Mouse (Mus musculus) kidney, postnatal 0 days (tissue): ENCODE results near the gene Slc9a9. TPM values are rescaled to one million over a fixed set of nuclear protein-coding genes. Genes with fewer than 3 reads are reported as not detected.

ENCODE experiments used
- ATAC-seq: fragments of 200-750 bp; cut with Nextera tagmentation; replicated peaks from 2 replicates; pipeline ENCODE4 v1.8.0; 2017; ENCODE audit warnings: low read depth, moderate number of reproducible peaks, moderate TSS enrichment, moderate library complexity; ENCODE audit not compliant: low FRiP score
- DNase-seq: peaks from one replicate; pipeline ENCODE4 v3.0.0-alpha.2; 2016; ENCODE audit warnings: low spot score
- H3K27ac ChIP-seq: fragments of 300-500 bp; sonication (generic); 2 replicates; pipeline ENCODE4 v1.5.1; 2014; ENCODE audit warnings: mild to moderate bottlenecking
- H3K27me3 ChIP-seq: fragments of 300-500 bp; sonication (generic); 2 replicates; pipeline ENCODE4 v1.6.1; 2014; ENCODE audit warnings: low read length, mixed read lengths; ENCODE audit not compliant: insufficient read depth
- H3K36me3 ChIP-seq: fragments of 300-500 bp; sonication (generic); 2 replicates; pipeline ENCODE4 v1.6.1; 2014; ENCODE audit warnings: low read length, mixed read lengths; ENCODE audit not compliant: insufficient read depth
- H3K4me1 ChIP-seq: fragments of 300-500 bp; sonication (generic); replicated peaks from 2 replicates; pipeline ENCODE4 v1.6.1; 2014; ENCODE audit warnings: antibody characterized with exemption, low read length, mixed read lengths; ENCODE audit not compliant: insufficient read depth
- H3K4me2 ChIP-seq: fragments of 300-500 bp; sonication (generic); 2 replicates; pipeline ENCODE4 v1.6.1; 2014; ENCODE audit warnings: mild to moderate bottlenecking, low read length, moderate library complexity, mixed read lengths
- H3K4me3 ChIP-seq: fragments of 300-500 bp; sonication (generic); replicated peaks from 2 replicates; pipeline ENCODE4 v1.5.1; 2014; ENCODE audit warnings: low read depth, low read length
- H3K9ac ChIP-seq: fragments of 300-500 bp; sonication (generic); 2 replicates; pipeline ENCODE4 v1.6.1; 2014; ENCODE audit warnings: low read depth, low read length
- H3K9me3 ChIP-seq: fragments of 300-500 bp; sonication (generic); replicated peaks from 2 replicates; pipeline ENCODE4 v1.6.1; 2016; ENCODE audit warnings: low read length, inconsistent platforms, mixed read lengths
- CTCF ChIP-seq: IDR thresholded peaks from 2 replicates; pipeline ENCODE4 v1.5.1; 2016; ENCODE audit warnings: antibody characterized with exemption, low read depth, mild to moderate bottlenecking, moderate library complexity
- WGBS: fragments of 180-500 bp; shearing (Covaris S2); extraction: QIAGEN DNeasy Blood & Tissue Kit; methylation state at CpG from one replicate; pipeline ENCODE4 v1.1.7; 2014; 5-methylcytosine and 5-hydroxymethylcytosine counted together
- polyA plus RNA-seq: library from polyadenylated mRNA; unstranded; fragments of >200 nt; fragmentation: Nextera tagmentation; extraction: Ambion mirVana; gene quantifications from 2 replicates; pipeline ENCODE4 v1.2.1, GENCODE M21; 2015

The Slc9a9 gene
- polyA plus RNA-seq, 1 experiment from 2014 or later = 2.6 TPM

DNA sequence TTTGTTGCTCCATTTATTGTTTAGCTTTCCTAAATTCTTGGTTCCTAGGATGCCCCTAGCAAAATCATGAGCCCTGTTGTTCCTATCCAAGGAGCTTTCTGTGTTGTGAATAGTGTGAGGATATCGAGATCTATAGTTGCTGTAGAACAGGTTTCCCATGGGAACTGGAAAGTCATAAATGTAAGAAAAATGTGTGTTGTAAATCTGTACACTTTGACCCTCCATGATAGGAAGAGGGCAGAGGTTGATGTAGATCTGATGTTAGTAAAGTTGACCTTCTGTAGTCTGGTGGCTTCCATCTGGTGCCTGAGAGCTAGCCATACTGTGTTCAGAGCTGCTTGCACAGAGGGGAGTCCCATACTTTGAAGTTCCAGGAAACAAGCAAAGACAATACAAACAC lies 151.6 kb downstream of the Slc9a9 start:
- Histone ChIP-seq H3K4me2 (no peak overlapping the region), H3K4me1 (no peaks in the 10 kb centered on the region), H3K27ac (no peak overlapping the region), H3K9me3 (no peaks in the 10 kb centered on the region), H3K27me3 (no peaks in the 10 kb centered on the region), H3K4me3 (no peak overlapping the region), H3K36me3 (no peaks in the 10 kb centered on the region), H3K9ac (no peak overlapping the region)
- no peak for TF ChIP-seq CTCF
- DNase-seq = no peak
- WGBS = 48% methylated on average over 1 of the region's 1 CpGs
- ATAC-seq = no peak

DNA sequence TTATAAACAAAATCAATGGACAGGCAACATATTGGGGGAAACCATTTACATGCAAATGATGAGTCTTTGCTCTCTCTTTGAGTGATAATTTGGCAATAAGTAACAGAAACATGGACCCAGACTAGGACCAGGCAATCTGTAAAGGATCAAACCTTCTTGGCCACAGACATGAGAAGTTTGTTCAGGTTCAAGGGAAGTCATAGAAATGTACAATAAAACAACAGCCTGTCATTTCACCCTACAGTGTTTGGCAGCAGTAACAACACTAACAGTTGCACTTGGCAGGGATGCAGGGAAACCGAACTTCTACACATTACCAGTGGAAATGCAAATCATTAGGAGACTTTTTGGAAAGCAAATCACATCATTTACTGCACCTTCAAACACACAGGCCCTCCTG lies 164.1 kb downstream of the Slc9a9 start:
- Histone ChIP-seq H3K9me3 (no peaks in the 10 kb centered on the region), H3K4me3 (no peak overlapping the region), H3K27me3 (no peaks in the 10 kb centered on the region), H3K27ac (no peak overlapping the region), H3K36me3 (no peaks in the 10 kb centered on the region), H3K9ac (no peak overlapping the region), H3K4me1 (no peaks in the 10 kb centered on the region), H3K4me2 (no peak overlapping the region)
- TF ChIP-seq CTCF = no peak
- ATAC-seq = no peak
- DNase-seq = no peak
- 44% methylated on average over 1 of the region's 1 CpGs for WGBS

DNA sequence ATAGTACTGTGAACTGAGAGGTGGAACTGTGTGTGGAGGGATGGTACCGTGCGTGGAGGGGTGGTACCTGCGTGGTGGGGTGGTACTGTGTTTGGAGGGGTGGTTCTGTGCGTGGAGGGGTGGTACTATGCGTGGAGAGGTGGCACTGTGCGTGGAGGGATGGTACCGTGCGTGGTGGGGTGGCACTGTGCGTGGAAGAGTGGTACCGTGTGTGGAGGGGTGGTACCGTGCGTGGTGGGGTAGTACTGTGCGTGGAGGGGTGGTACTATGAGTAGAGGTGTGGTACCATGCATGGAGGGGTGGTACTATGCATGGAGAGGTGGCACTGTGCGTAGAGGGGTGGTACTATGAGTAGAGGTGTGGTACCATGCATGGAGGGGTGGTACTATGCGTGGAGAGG lies 167.7 kb downstream of the Slc9a9 start:
- ATAC-seq (no peak), DNase-seq (no peak)
- Histone ChIP-seq H3K4me2 (no peak overlapping the region), H3K4me1 (no peaks in the 10 kb centered on the region), H3K27ac (no peak overlapping the region), H3K9me3 (no peaks in the 10 kb centered on the region), H3K4me3 (no peak overlapping the region), H3K9ac (no peak overlapping the region), H3K27me3 (no peaks in the 10 kb centered on the region), H3K36me3 (no peaks in the 10 kb centered on the region)
- no peak for TF ChIP-seq CTCF
- WGBS = 93% methylated on average over 15 of the region's 15 CpGs

DNA sequence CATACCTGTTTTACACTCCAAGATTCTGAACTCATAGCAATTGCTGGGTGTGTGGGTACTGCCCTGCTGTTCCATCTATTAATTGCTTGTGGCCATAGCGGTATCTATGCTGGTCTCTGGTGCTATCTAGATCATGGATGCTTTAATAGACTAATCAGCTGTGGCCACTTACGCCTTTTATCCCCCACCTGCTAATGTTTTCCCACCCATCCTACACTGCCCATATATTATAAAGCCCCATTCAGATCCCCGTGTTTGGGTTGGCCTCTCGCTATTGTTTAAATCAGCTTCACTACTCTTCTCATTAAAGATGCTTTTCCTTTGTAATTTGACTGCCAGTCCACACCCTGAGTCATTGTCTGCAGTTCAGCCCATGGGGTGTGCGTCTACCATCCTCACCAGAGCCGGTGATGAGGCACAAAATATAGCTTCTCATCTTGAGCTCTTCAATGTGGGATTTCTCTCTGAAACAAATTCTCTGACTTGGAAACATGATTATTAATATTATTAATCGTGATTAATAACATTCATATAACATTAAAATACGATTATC lies 168.8 kb downstream of the Slc9a9 start:
- H3K9ac ChIP-seq = no peak overlapping the region
- no peaks in the 10 kb centered on the region for H3K4me1 ChIP-seq
- no peak overlapping the region for H3K27ac ChIP-seq
- no peak for TF ChIP-seq CTCF
- ATAC-seq (no peak), DNase-seq (no peak)
- no peaks in the 10 kb centered on the region for H3K36me3 ChIP-seq
- H3K9me3 ChIP-seq = no peaks in the 10 kb centered on the region
- no peak overlapping the region for H3K4me2 ChIP-seq
- H3K4me3 ChIP-seq = no peak overlapping the region
- WGBS = 78% methylated on average over 8 of the region's 8 CpGs
- H3K27me3 ChIP-seq = no peaks in the 10 kb centered on the region

DNA sequence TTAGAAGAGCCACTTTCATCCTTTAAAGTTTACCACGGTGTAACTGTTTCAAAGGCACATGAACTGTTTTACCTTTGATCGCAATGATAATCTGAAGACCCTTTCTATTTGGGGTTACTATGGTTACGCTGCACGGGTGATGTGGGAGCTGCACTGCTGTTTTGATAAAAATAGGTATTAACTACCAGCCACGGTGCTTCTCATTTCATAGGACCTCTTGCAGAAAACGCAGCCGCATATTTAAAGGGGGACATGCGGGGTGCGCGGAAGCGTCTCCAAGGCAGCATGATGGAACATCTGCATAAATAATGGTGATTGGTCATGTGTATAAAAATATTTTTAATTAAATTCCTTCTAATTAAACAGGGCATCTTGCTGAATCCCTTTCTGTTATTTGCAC lies 169.5 kb downstream of the Slc9a9 start:
- WGBS = 81% methylated on average over 11 of the region's 11 CpGs
- no peak overlapping the region for H3K27ac ChIP-seq
- no peaks in the 10 kb centered on the region for H3K9me3 ChIP-seq
- H3K36me3 ChIP-seq = no peaks in the 10 kb centered on the region
- DNase-seq (no peak), ATAC-seq (no peak)
- H3K4me1 ChIP-seq = no peaks in the 10 kb centered on the region
- H3K4me2 ChIP-seq = no peak overlapping the region
- TF ChIP-seq CTCF = no peak
- no peaks in the 10 kb centered on the region for H3K27me3 ChIP-seq
- H3K9ac ChIP-seq = no peak overlapping the region
- no peak overlapping the region for H3K4me3 ChIP-seq

DNA sequence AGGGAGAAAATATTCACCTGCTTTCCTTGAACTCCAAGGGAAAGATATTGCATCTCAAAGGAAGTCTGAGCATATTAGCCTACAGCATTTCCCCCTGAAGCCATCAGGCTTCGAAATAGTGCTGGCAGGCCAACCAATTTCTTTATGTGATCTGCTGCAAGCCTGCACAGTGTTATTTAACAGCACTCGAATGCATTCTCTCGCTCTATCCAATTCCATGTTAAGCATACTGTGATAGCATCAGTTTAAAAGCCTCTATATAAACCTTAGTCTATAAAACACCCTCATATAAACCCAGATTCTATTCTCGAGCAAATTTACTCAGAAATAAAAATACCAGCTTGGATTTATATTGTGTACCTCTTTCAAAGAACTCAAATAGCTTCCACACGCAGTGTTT lies 170.7 kb downstream of the Slc9a9 start:
- H3K9me3 ChIP-seq = no peaks in the 10 kb centered on the region
- no peaks in the 10 kb centered on the region for H3K4me1 ChIP-seq
- ATAC-seq (no peak), DNase-seq (no peak)
- H3K27me3 ChIP-seq = no peaks in the 10 kb centered on the region
- H3K4me2 ChIP-seq = no peak overlapping the region
- no peaks in the 10 kb centered on the region for H3K36me3 ChIP-seq
- no peak overlapping the region for H3K9ac ChIP-seq
- H3K27ac ChIP-seq = no peak overlapping the region
- no peak for TF ChIP-seq CTCF
- 74% methylated on average over 5 of the region's 5 CpGs for WGBS
- H3K4me3 ChIP-seq = no peak overlapping the region

DNA sequence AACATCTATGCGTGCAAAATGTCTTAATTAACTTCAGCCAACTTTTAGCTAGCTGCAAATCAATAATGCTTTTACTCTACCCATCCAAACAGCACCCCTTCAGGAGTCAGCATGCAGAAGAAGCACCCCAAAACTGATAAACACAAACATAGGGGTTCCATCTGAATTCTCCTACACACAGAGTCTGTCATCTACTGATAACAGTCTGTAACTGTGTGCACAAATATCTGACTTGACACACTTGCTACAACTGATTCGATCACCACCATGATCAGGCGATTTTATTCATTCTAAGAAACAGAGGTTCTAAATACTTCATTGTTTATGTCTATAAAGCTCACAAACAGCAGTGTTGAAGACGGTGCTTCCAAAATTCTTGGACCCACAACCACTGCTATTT lies 171.3 kb downstream of the Slc9a9 start:
- no peak for ATAC-seq
- TF ChIP-seq CTCF = no peak

More for the DNA sequence above, 171.3 kb downstream of the Slc9a9 start:
- Histone ChIP-seq H3K4me2 (no peak overlapping the region), H3K27ac (no peak overlapping the region), H3K4me3 (no peak overlapping the region), H3K4me1 (no peaks in the 10 kb centered on the region), H3K27me3 (no peaks in the 10 kb centered on the region), H3K9ac (no peak overlapping the region), H3K36me3 (no peaks in the 10 kb centered on the region), H3K9me3 (no peaks in the 10 kb centered on the region)
- DNase-seq = no peak
- WGBS = 91% methylated on average over 4 of the region's 4 CpGs
